Mouse (Mus musculus): Measurements from ENCODE around the gene Vmn2r58. TPM values are rescaled to one million over a fixed set of nuclear protein-coding genes. Genes with fewer than 3 reads are reported as not detected.
"Not testable (repeated sequence)": the region's sequence is repeated elsewhere in the genome, so short reads cannot be mapped to it uniquely, and the experiment has no call there.

Gene Vmn2r58
- not detected in 2 replicates for polyA plus RNA-seq (2015; fragmentation: Nextera tagmentation; extraction: Ambion mirVana)

DNA sequence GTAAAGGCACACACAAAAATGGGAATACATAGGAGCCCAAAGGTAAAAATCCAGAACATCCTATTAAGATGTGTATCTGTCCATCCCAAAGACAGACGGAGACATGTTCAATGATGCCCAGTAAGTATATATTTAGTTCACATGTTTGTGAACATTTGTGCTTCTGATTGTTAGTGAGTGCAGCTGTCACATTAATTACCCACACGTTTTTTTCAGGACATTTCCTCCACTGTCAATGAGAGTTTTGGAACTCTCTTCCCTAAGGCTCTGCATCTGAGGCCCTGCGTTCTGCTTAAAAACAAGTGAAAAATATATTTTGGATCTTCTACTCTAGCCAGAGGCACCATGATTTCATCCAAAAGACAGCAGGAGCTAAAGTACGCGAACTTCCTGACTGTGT, at the start of gene Vmn2r58:
Gene Vmn2r58 (minus strand): TSS at position 101 of the 400 bp plus-strand sequence.
- not testable (repeated sequence) for H3K27ac ChIP-seq (ENCODE audit: low read length); H3K4me2 ChIP-seq (ENCODE audit: low read depth, low read length); H3K4me3 ChIP-seq (ENCODE audit: low read depth, low read length); ATAC-seq (ENCODE audit: low read depth); H3K9me3 ChIP-seq (replicated peaks; ENCODE audit: control insufficient read depth, low read length); H3K4me1 ChIP-seq (ENCODE audit: control insufficient read depth, low read depth, low read length); H3K36me3 ChIP-seq (ENCODE audit: control insufficient read depth, insufficient read depth); H3K9ac ChIP-seq (ENCODE audit: low read depth, low read length); H3K27me3 ChIP-seq (ENCODE audit: control insufficient read depth, insufficient read depth, low read depth, low read length)
- 56% methylated on average over 5 of the region's 5 CpGs for WGBS (ENCODE audit: insufficient replicate concordance)

Other genes with a start within 250 kb of the Vmn2r58 start
- gene Zfp788, start 239.5 kb downstream of the Vmn2r58 start, polyA plus RNA-seq (2015; fragmentation: Nextera tagmentation; extraction: Ambion mirVana) = 1.9 and 2.1 TPM in 2 replicates
- not detected in 2 replicates for gene Vmn2r59, start 186.3 kb upstream of the Vmn2r58 start, polyA plus RNA-seq (2015; fragmentation: Nextera tagmentation; extraction: Ambion mirVana)
- gene Vmn2r60, start 235.1 kb upstream of the Vmn2r58 start, polyA plus RNA-seq (2015; fragmentation: Nextera tagmentation; extraction: Ambion mirVana) = not detected in 2 replicates

Measured in liver, embryonic 16.5 days (tissue).